Mouse (Mus musculus) ES-Bruce4 (cell line): ENCODE measurements at regions not wholly inside any gene's neighbourhood (a gene's known extent, or its start where the extent isn't known, plus 50 kb on each side); places are given as distances from the start of the nearest gene placed in this dataset.

ENCODE experiments used
- CTCF ChIP-seq: IDR thresholded peaks from one replicate; pipeline ENCODE4 v1.8.1; 2011; ENCODE audit warnings: low read depth, low read length
- EP300 ChIP-seq: IDR thresholded peaks from 2 replicates; pipeline ENCODE4 v1.6.1; 2011; ENCODE audit warnings: low read depth, low read length; ENCODE audit not compliant: insufficient read depth
- POLR2A ChIP-seq: IDR thresholded peaks from one replicate; pipeline ENCODE4 v1.8.1; 2011; ENCODE audit warnings: low read length; ENCODE audit not compliant: insufficient read depth

DNA sequence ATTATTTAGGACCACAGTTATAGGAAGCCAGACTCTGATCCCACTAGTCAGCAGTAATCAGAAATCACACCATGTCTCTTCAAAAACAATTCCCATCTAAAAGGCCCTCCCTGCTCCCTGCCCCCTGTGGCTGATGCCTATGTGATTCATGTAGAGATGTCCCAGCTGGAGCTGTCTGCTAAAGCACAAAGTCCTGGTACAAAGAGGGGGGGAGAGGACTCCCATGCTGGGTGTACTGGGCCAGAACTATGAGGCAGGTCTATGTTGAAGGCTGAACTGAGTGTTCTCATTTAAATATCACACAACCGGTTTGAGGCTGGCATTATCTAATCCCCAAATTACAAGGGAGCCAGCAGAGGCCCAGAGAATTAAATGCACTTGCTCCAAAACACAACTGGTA is 88.2 kb downstream of the Chst1 start:
- TF ChIP-seq EP300 = no peak
- TF ChIP-seq POLR2A = no peak
- TF ChIP-seq CTCF = no peak
